Mouse (Mus musculus): Measurements from ENCODE around the gene Chd9.
A peak's percentile ranks its signal among the peaks of the same experiment; 100 is the strongest.

The Chd9 gene

DNA sequence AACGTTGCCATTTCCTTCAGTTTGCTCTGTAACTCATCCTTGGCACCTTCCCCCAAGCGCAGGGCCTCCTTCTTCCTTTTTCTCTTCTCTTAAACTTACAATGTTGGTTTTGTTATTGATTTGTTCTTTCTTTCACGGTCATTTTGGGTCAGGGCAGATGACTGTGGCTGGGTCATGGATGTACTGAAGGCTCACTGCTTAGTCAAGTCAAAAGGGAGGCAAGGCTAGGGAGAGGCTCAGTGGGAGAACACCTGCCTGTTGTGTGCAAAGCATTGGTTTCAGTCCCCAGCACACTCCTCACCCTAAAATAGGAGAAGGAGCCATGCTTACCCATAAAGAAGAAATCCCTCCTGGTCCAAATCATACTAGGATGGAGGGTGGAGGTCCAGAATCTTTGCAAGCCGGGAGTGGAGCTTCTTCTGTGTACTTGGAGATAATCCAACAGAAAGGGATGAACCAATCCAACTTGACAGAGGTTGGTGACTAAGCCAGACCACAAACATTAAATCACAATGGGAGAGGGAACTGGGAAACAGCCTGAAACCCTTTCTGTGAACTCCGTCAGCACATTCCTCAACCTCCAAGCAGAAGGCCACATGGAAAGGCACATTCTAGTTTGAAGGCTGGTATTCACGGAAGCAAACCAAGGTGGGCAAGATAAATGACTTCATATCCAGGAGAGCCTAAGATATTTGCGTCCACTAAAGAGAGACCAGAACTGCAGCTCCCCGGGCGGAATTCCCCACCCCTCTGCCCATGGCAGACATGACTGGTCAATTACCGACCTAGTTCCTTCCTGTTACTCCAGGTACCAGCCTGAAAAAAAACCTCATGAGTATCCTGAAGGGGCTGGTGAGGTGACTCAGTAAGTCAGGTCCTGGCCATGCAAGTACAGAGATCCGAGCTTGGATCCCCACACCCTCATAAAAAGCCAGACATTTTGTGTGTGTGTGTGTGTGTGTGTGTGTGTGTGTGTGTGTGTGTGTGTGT is 11.9 kb downstream of the Chd9 start:
- no peak for DNase-seq

DNA sequence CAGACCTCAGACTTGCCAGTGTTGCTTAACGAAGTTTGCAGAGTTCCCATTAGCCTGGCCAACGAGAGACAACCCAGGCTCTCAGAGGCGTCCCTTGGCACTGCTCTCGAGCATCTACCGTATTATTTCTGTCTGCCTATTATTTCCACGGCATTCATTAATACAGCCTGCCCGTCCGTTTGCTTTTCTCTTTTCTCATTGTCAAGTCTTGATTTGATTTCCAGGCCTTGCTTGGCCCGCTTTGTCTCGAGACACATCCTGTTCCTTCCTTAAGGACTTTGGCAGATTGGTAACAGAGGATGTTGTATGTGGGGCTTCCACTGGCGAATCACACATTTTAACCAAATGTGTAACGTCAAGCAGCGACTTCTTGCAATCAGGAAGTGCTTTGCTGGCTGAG is 13.2 kb downstream of the Chd9 start:
- no peak for DNase-seq

DNA sequence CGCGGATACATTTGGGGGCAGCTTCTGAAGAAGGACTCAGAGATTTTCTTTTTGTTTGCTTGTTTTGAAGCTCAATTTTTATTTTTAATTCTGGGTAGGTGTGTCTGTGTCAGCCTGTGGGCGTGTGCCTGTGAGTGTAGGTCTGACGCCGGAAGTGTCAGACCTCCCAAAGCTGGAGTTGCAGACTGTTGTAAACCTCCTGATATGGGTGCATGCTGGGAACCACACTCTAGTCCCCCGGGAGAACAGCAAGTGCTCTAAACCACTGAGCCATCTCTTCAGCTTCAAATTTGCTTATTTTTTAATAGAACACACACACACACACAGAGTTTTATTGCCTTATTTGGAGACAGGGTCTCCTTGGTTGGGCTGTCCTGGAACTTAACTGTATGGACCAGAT is 15.0 kb downstream of the Chd9 start:
- DNase-seq = no peak

DNA sequence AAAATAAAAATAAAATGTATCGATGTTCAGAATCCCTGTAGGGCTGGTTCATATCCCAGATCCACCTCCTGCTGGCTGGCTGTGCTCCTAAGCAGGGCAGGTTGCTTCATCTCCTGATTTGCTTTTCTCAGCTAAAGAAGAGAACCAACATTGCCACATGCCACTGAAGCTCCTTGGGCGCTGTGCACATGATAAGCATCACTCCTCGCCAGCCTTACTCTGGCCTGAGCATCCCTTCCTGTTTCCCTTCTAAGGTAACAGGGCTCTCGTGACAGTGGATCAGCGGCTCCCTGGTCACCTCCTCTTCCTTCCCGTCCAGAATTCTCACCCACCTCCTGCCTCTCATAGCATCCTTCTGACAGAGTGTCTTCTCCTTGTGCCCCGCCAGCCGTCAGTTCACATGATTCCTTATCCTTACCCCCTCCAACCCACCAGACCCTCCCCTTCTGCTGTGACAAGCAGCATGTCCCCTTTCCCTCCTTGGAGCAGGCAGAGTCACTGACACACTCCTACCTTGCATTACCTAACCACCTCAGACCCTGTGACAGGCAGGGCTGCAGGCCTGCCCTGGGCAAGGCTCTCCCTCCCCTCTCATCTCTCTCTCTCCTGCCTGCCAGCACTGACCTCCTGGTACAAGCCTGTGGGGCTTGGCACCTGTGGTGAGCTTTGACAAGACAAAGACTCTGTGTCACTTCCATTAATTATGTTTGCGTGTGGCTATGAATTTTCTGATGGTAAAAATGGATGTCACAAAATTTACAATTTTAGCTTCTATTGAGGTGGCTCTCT is 16.2 kb downstream of the Chd9 start:
- no peak for DNase-seq

DNA sequence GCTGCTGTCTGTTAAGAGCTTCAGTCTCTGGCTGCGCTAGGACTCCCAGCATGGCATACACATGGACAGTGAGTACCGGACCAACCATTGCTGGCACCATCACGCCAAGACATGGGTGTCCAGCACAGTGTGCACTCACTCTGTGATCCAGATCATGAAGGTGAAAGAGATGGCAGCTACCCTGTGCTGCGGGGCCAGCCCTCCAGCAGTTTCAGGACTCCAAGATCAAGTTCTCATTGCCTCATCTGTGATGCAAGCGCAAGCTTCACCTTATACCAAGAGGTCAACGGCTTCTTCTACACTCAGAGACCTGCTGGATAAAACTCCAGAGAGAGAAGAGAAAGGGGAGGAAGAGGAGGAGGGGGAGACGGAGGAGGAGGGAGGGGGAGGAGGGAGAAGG is 19.8 kb downstream of the Chd9 start:
- no peak for DNase-seq

DNA sequence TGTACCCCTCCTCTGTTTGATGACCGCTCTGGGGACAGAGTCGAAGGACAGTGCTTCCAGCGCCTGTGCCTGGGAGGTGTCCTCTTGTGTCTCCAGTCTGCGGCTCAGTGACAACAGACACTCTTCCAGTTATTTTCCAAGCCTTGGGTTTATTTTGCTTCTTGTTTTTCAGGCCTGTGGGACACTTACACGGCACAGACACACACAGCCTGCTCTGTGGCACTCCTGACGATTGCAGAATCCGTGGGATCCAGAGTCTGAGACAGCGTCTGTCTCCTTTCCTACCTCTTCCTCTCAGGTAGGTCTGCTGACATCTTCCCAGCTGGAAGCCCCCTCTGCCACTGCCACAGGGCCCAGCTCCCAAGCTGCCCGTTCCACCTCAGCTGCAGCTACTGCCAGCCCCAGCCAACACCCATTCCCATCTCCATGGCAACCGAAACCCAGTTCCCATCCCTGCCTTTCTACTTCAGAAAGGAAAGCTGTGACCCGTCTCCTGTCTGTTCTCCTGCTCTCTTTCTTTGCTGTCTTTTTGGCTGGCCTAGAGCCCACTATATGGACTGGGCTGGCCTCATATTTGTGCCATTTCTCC is 21.4 kb downstream of the Chd9 start:
- DNase-seq = no peak

DNA sequence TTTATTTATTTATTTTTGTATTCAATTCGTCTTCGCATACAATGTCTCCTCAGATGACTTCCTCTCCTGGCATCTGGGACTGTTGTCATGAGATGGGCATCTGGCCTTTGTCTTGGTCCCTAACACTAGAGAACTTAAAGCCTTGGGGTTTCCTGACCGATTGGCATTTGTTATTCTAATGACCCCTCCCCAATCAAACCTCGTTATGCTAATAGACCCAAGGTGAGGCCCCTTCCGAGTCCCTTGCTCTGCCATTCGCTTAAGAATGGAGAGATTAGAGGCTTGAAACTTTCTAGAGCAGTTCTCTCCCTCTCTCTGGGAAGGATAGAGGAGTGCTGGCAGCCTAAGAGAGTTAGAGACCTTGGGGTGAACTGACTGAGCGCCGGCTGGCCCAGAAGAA is 23.4 kb downstream of the Chd9 start:
- no peak for DNase-seq

DNA sequence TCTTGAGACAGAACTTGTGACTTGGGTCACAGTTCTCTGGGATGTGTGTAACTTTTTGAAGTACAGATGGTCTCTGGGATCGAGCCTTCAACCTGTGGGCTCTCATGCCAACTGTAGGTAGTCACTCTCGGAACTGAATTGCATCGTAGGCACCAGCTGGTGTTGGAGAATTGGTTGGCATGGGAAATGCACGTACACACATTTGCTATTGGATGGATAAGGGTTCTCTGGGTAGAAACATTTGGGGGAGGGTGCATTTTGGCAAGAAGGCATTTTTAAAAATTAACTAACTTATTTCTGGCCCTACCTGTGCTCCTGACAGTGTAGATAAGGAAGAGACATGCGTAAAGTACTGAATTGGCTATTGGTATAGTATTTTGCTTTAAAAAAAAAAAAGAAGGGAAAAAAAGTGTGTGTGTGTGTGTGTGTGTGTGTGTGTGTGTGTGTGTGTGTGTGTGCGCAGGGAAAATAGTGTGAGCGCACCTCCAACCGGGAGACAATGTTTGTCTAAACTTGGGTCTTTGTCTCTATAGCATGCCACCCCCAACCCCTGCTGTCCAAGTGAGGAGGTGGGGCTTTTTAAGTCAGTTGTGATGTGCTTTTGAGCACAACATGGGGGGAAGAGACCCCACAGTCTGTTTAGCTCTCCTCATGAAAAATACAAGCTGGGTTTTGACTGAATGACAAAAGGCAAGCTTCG is 26.0 kb downstream of the Chd9 start:
- DNase-seq = peak in 1 of 2 experiments; percentile 24

DNA sequence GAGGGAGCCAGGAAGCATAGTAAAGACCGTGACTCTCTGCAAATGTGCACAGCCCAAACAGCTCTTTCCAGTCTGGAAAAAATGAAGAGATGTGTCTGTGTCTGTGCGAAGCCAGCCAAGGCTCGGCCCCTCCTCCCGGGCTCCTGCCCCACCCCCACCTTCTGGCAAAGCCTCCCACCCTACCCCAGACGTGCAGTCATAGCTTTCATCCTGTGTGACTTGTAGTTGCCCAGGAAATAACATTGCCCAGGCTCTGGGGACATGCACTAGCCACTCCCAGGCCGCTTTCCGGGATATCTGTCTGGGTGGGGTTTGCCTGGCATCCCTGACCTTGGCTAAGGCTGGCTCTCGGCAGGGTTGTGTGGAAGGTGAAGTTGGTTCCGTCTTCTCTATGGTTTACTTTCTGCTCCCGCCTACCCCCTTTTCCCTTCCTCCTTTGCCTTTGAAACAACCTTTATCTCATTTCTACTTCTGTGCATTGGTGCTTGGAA is 26.6 kb downstream of the Chd9 start:
- DNase-seq = peak; percentile 50 to 71

DNA sequence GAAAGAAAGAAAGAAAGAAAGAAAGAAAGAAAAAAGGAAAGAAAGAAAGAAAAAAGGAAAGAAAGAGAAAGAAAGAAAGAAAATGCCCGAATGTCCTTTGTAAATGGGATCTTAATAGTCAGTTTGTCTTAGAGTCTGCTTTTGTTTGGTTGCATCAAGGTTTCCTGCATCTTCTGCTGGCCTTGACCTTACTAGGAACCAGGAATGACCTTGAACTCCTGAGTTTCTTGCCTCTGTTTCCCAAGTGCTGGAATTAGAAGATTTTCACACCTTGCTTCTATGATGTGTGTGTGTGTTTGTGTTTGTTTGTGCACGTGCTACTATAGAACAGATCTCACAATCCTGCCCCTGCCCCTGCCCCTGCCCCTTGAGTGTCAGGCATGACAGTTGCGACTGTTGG is 28.0 kb downstream of the Chd9 start:
- DNase-seq = no peak

DNA sequence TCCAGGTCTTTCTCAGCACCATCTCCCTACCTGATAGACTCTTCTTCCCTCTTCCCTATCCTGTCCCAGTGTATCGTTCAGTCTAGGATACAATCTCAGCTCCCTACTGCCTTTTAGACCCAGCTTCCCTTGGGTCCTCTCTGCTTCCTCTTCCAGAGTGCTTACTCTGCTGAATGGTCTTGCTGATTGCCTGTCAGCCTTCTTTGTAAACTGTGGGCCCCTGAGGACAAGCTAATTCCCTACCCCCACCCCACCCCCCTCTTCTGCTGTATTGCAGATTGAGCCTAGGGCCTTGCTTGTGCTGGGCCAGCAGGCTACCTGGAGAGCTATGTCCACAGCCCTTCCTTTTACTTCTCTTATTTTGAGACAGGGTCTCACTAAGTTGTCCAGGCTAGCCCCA is 28.8 kb downstream of the Chd9 start:
- DNase-seq = no peak

DNA sequence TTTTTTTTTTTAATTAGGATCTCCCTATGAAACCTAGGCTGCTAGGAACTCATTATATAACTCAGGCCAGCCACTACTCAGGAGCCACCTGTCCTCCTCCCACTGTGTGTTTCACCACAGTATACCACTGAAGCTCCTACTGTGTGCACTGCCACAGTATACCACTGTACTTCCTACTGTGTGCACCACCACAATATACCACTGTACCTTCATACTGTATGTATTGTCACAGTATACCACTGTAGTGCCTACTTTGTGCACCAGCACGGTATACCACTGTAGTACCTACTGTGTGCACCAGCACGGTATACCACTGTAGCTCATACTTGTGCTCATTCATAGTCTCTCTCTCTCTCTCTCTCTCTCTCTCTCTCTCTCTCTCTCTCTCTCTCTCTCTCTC is 29.9 kb downstream of the Chd9 start:
- no peak for DNase-seq

DNA sequence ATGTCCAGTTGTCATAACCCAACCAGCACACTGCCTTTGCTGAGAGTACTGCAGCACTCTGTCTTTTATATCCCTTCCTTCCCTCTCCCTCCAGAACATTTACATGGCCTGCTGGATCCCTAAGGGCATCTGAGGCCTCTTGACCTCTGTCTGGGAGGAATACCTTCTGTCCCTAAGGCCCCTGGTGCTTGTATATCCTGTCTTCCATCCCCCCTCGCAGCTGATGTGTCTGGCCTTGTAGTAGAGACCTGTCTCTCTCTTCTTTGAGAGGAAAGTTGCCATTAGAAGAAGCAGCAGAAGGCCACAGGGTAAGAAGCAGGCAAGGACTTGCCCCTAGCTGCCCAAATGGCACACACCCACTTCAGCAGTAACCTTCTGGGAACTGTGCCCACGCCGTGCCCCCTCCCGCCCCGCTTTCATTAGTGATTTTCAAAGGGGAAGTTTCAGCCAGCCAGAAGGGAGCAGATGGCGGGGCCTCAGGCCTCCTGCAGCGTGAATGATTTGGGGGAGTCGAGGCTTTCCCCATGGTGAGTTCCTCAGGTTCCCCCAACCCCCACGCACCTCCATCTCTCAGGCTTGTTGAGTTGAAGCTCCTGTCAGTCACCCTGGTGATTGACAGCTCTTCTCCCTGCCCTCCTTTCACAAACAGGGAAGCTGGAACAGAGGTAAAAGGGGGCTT is 33.3 kb downstream of the Chd9 start:
- peak; percentile 44 to 50 for DNase-seq

DNA sequence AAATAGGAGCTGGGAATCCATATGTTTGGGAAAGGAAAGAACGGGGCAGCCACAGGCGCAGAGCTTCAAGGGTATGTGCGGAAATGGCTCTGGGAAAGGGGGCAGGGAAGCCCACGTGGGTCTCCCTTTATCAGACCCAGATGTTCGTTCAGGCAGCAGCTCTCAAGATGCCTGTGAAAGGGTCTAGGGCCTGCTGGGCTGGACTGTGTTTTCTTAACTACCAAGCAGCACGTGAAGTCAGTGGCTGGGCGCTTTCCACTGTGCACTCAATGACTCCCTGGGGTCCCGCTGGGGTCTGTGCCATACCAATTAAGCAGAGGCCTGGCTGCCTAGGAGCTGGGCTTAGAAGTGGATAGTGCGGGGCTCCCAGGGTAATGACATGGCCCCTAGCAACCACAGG is 33.9 kb downstream of the Chd9 start:
- peak; percentile 12 to 36 for DNase-seq

DNA sequence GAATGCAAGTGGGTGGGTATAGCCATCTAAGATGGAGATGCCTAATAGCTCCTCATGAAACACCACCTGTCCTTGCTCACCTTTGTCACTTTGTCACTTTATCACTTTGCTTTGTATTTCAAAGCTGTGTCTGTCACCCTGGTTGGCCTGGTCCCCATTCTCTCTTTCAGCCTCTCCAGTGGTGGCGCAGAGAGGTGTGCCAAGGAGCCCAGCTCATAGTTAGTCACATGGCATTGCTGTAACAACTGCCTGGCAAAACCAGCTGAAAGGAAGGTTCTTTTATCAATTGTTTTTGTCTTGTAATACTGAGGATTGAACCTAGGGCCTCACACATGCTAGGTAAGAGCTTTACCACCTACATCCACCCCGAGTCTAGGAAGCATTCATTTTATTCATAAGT is 38.9 kb downstream of the Chd9 start:
- DNase-seq = no peak

DNA sequence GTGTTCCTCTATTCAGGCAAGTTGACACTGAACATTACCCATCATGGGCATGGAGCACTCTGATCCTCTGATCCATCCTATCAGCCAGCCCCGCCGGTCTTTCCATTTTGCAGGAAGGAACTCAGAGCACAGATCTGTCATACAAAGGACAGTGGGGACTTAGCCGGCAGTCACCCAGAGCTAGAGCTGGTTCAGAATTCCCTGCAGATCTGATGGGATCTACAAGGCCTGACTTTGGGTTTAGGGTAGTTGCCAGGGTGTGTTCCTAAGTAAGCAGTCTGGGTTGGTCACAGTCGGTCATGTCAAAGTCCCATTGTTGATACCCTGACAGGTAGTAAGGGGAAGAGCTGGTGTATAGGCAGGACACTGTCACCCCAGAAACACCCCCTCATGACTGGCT is 39.8 kb downstream of the Chd9 start:
- no peak for DNase-seq

DNA sequence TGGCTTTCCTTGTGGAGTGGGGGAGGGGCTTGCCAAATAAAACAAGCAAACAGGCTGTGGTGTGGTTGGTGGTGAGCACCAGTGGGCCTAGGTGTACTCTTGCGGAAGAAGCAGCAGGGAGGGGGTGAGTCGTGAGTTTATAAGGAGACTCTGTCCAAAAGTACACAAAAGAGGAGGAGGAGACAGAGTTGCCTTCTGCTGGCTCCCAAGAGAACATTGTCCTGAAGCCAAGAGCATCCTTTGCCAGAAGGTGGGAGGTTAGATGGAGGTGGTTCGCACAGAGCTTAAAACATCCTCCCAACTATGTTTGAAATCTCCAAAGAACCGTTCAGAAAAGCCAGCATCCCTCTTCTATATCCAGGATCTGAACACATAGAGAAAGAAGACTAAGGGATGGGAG is 40.2 kb downstream of the Chd9 start:
- no peak for DNase-seq

DNA sequence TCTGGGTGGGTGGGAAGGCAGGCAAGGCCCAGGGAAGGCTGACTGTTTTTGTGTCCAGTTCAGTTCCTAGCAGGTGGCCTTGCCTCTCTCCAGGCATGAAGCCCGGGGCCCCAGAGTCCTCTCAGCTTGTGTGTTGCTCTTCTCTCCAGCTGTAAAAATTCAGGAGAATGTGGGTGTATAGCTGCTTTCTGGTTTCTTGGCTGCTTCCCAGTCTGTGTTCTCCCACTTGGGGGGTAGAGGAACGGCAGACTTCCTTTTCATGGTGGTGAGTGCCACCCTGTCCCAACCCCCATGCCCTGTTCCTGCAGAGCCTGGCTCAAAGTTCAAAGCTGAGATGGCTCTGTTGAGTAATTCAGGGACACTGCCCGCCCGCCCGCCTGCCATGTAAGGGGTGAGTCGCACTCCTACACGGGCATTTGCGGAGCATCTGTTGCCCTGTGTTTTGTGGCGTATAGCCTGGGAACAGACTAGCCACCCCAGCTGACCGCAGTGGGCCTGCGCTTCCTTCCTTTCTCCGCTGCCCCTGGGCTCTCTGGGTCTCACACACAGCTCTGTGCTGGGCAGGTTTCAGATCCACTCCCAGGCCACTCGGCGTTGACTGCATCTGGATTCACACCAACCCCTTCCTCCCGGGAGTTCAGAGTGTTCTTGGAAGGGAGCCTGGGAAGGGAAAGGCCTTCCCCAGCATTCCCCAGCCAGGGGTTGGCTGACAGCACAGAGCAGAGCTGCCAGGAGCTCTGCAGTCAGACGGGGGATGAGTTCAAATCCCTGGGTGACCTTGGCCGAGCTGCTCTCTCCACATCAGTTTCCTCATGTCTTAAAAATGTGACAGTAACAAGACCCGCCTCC is 41.1 kb downstream of the Chd9 start:
- DNase-seq = peak; percentile 80 to 92

DNA sequence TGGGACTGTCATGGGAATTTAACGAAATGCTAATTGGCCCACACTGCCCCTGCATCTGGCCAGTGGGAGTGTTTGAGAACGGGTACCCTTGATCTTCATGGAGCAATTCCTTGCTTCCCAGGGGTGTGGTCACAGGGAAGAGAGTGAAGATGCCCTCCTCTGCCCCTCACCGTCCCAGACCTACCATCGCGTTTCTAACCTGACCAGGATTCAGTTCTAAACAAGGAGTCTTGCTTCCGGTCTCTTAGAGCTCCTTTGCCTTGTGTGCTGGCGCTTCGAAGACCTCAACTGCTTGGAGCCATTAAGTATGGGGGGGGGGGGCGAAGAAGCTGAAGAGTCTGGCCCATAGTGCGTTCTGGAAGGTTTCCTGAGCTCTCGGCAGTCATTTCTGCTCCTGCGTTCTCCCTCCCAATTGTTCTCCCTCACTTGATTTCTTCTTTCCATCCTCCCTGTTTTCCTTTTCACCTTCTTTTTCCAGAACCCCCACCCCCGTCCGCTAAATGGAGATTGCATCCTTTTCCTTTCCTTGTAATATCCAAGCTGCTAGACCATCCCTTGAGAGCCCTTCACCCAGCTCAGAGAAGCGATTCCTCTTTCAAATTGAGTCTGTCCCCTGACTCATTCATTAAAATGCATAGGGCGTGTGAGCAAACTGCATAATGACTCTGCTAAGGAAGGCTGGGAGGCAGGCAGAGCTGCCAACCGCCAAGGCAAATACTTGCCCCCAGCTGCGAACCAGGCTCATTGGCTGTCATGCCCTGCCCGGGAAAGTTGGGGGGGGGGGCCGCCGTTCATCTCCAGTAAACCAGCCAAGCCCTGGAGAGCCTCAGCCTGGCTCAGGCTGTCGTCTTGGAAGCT is 42.0 kb downstream of the Chd9 start:
- DNase-seq = peak in 1 of 2 experiments; percentile 30

Measured in lung, postnatal 4 days (tissue).